Mouse (Mus musculus): Measurements from ENCODE around the gene Ndufa11. TPM values are rescaled to one million over a fixed set of nuclear protein-coding genes. Genes with fewer than 3 reads are reported as not detected.

Gene Ndufa11
- polyA plus RNA-seq, 1 experiment from 2014 or later = 522 TPM

GRCm38 (mm10) chr17:56766631-56767405 is 49.3 kb downstream of the Ndufa11 start:
- Histone ChIP-seq H3K4me2 (ENCODE audit: low read length) (no peak overlapping the region), H3K4me1 (replicated peaks; ENCODE audit: control insufficient read depth, insufficient read depth, low read length) (peaks cover 19% of the 10 kb centered on the region), H3K4me3 (ENCODE audit: low read depth, low read length) (no peak overlapping the region), H3K9me3 (ENCODE audit: control insufficient read depth, low read length) (no peaks in the 10 kb centered on the region), H3K27ac (ENCODE audit: low read depth) (no peak overlapping the region), H3K27me3 (replicated peaks; ENCODE audit: control insufficient read depth, insufficient read depth, low read length) (no peaks in the 10 kb centered on the region), H3K36me3 (ENCODE audit: control insufficient read depth, insufficient read depth, low read length) (peaks cover 49% of the 10 kb centered on the region), H3K9ac (ENCODE audit: low read length) (no peak overlapping the region)
- WGBS = 96% methylated on average over 27 of the region's 27 CpGs
- ATAC-seq (replicated peaks; ENCODE audit: low FRiP score, low TSS enrichment, low read depth) (no peak), DNase-seq (ENCODE audit: low spot score) (no peak)

- H3K4me3 ChIP-seq (ENCODE audit: low read depth, low read length) = no peak overlapping the region
- H3K9me3 ChIP-seq (ENCODE audit: control insufficient read depth, low read length) = no peaks in the 10 kb centered on the region
- H3K36me3 ChIP-seq (ENCODE audit: control insufficient read depth, insufficient read depth, low read length) = peaks cover 49% of the 10 kb centered on the region
- no peak overlapping the region for H3K9ac ChIP-seq (ENCODE audit: low read length)
- no peak for DNase-seq (ENCODE audit: low spot score)
- H3K27me3 ChIP-seq (replicated peaks; ENCODE audit: control insufficient read depth, insufficient read depth, low read length) = no peaks in the 10 kb centered on the region
- H3K4me1 ChIP-seq (replicated peaks; ENCODE audit: control insufficient read depth, insufficient read depth, low read length) = peaks cover 14% of the 10 kb centered on the region
- 95% methylated on average over 29 of the region's 29 CpGs for WGBS
- H3K4me2 ChIP-seq (ENCODE audit: low read length) = no peak overlapping the region
- no peak overlapping the region for H3K27ac ChIP-seq (ENCODE audit: low read depth)
- ATAC-seq (replicated peaks; ENCODE audit: low FRiP score, low TSS enrichment, low read depth) = no peak
Measured at GRCm38 (mm10) chr17:56767531-56768135, 50.1 kb downstream of the Ndufa11 start.

GRCm38 (mm10) chr17:56768941-56769340 is 51.4 kb downstream of the Ndufa11 start:
- H3K36me3 ChIP-seq (ENCODE audit: control insufficient read depth, insufficient read depth, low read length) = peaks cover 49% of the 10 kb centered on the region

GRCm38 (mm10) chr17:56769950-56770349 is 52.4 kb downstream of the Ndufa11 start, which contains the start of gene Prr22:
Gene Prr22 (plus strand): TSS chr17:56770250.
- Histone ChIP-seq H3K9me3 (ENCODE audit: control insufficient read depth, low read length) (no peaks in the 10 kb centered on the region), H3K27me3 (replicated peaks; ENCODE audit: control insufficient read depth, insufficient read depth, low read length) (no peaks in the 10 kb centered on the region), H3K4me2 (ENCODE audit: low read length) (no peak within 1 kb of the TSS), H3K4me3 (ENCODE audit: low read depth, low read length) (no peak within 1 kb of the TSS), H3K9ac (ENCODE audit: low read length) (no peak within 1 kb of the TSS), H3K4me1 (replicated peaks; ENCODE audit: control insufficient read depth, insufficient read depth, low read length) (peaks cover 5% of the 10 kb centered on the region), H3K27ac (ENCODE audit: low read depth) (no peak within 1 kb of the TSS), H3K36me3 (ENCODE audit: control insufficient read depth, insufficient read depth, low read length) (peaks cover 49% of the 10 kb centered on the region)
- DNase-seq (ENCODE audit: low spot score) = no peak
- no peak for ATAC-seq (replicated peaks; ENCODE audit: low FRiP score, low TSS enrichment, low read depth)
- WGBS = 94% methylated on average over 5 of the region's 5 CpGs

More at GRCm38 (mm10) chr17:56768941-56769340, 51.4 kb downstream of the Ndufa11 start:
- Histone ChIP-seq H3K9me3 (ENCODE audit: control insufficient read depth, low read length) (no peaks in the 10 kb centered on the region), H3K4me3 (ENCODE audit: low read depth, low read length) (no peak overlapping the region), H3K4me2 (ENCODE audit: low read length) (no peak overlapping the region), H3K4me1 (replicated peaks; ENCODE audit: control insufficient read depth, insufficient read depth, low read length) (peaks cover 5% of the 10 kb centered on the region), H3K27me3 (replicated peaks; ENCODE audit: control insufficient read depth, insufficient read depth, low read length) (no peaks in the 10 kb centered on the region), H3K9ac (ENCODE audit: low read length) (no peak overlapping the region), H3K27ac (ENCODE audit: low read depth) (no peak overlapping the region)
- ATAC-seq (replicated peaks; ENCODE audit: low FRiP score, low TSS enrichment, low read depth) = no peak
- DNase-seq (ENCODE audit: low spot score) = no peak
- 92% methylated on average over 11 of the region's 11 CpGs for WGBS

Other genes starting within 250 kb of the Ndufa11 start
- 94.4 and 99.6 TPM in 2 replicates for gene Ptprs, start 241.3 kb upstream of the Ndufa11 start, polyA plus RNA-seq (2014; fragmentation: Nextera tagmentation; extraction: Ambion mirVana)
- gene Znrf4, start 205.3 kb upstream of the Ndufa11 start, polyA plus RNA-seq (2014; fragmentation: Nextera tagmentation; extraction: Ambion mirVana) = not detected in 2 replicates
- 2.2 and 2.8 TPM in 2 replicates for gene Gm20219, start 163.4 kb upstream of the Ndufa11 start, polyA plus RNA-seq (2014; fragmentation: Nextera tagmentation; extraction: Ambion mirVana)
- gene Safb2, start 133.2 kb upstream of the Ndufa11 start, polyA plus RNA-seq (2014; fragmentation: Nextera tagmentation; extraction: Ambion mirVana) = 57.1 and 59.9 TPM in 2 replicates
- 73.3 and 81.8 TPM in 2 replicates for gene Safb, start 132.9 kb upstream of the Ndufa11 start, polyA plus RNA-seq (2014; fragmentation: Nextera tagmentation; extraction: Ambion mirVana)
- gene 2410015M20Rik, start 108.0 kb upstream of the Ndufa11 start, polyA plus RNA-seq (2014; fragmentation: Nextera tagmentation; extraction: Ambion mirVana) = 273 and 284 TPM in 2 replicates
- gene Rpl36, start 104.4 kb upstream of the Ndufa11 start, polyA plus RNA-seq (2014; fragmentation: Nextera tagmentation; extraction: Ambion mirVana) = 2,427 and 2,673 TPM in 2 replicates
- 64.5 and 71.2 TPM in 2 replicates for gene Lonp1, start 90.9 kb upstream of the Ndufa11 start, polyA plus RNA-seq (2014; fragmentation: Nextera tagmentation; extraction: Ambion mirVana)
- gene Catsperd, start 89.6 kb upstream of the Ndufa11 start, polyA plus RNA-seq (2014; fragmentation: Nextera tagmentation; extraction: Ambion mirVana) = 0.93 and 1.1 TPM in 2 replicates
- gene Ranbp3, start 44.5 kb upstream of the Ndufa11 start, polyA plus RNA-seq (2014; fragmentation: Nextera tagmentation; extraction: Ambion mirVana) = 89.6 and 96.7 TPM in 2 replicates
- 21.2 and 21.3 TPM in 2 replicates for gene Vmac, start 255 bp downstream of the Ndufa11 start, polyA plus RNA-seq (2014; fragmentation: Nextera tagmentation; extraction: Ambion mirVana)
- 13.5 and 15.6 TPM in 2 replicates for gene Nrtn, start 39.8 kb downstream of the Ndufa11 start, polyA plus RNA-seq (2014; fragmentation: Nextera tagmentation; extraction: Ambion mirVana)
- gene Dus3l, start 47.0 kb downstream of the Ndufa11 start, polyA plus RNA-seq (2014; fragmentation: Nextera tagmentation; extraction: Ambion mirVana) = 45.6 and 47.4 TPM in 2 replicates
- 1.7 and 2.3 TPM in 2 replicates for gene Prr22, start 52.5 kb downstream of the Ndufa11 start, polyA plus RNA-seq (2014; fragmentation: Nextera tagmentation; extraction: Ambion mirVana)
- 4.5 and 4.9 TPM in 2 replicates for gene Rfx2, start 113.2 kb downstream of the Ndufa11 start, polyA plus RNA-seq (2014; fragmentation: Nextera tagmentation; extraction: Ambion mirVana)
- gene Acsbg2, start 156.7 kb downstream of the Ndufa11 start, polyA plus RNA-seq (2014; fragmentation: Nextera tagmentation; extraction: Ambion mirVana) = not detected in 2 replicates
- 0.12 and 0.34 TPM in 2 replicates for gene 1700061G19Rik, start 157.7 kb downstream of the Ndufa11 start, polyA plus RNA-seq (2014; fragmentation: Nextera tagmentation; extraction: Ambion mirVana)
- 26.7 and 30.4 TPM in 2 replicates for gene Mllt1, start 217.6 kb downstream of the Ndufa11 start, polyA plus RNA-seq (2014; fragmentation: Nextera tagmentation; extraction: Ambion mirVana)